Mouse (Mus musculus): Measurements from ENCODE around the gene Selenon. TPM values are rescaled to one million over a fixed set of nuclear protein-coding genes. Genes with fewer than 3 reads are reported as not detected.

Gene Selenon
- polyA plus RNA-seq, 1 experiment from 2014 or later, result 12.5 TPM

DNA sequence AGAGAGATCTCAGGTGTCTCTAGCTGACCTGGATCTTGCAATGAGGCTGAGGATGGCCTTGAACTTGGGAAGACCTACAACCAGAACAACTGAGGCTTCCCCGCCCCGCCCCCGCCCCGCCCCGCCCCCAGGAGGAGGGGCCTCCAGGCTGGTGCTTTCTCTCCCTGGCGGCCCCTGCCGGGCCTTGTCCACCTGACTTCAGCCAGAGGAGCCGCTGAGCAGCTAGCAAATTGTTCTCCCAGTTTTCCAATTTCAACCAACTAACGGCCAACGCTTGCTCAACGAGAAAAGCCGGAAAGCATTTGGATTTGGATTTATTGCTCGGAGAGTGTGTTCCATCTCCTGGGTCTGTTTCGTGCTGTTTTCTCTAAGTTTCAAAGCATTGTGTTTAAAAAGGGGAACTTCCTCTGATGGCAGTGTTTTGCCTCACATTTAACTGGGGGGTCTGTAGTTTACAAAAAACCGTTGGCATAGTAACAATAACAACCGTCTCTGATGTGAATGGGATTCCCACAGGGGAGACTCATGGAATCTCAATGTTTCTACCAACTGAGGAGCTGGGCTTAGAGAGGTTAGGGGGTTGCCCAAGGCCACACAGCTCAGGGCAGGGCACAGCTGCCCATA, 5.8 kb upstream of the Selenon start:
- H3K36me3 ChIP-seq, result no peaks in the 10 kb centered on the region
- peaks cover 15% of the 10 kb centered on the region; the same call in 1 of the 2 replicates for H3K4me1 ChIP-seq
- no peaks in the 10 kb centered on the region for H3K27me3 ChIP-seq (replicated peaks)
- WGBS (ENCODE audit: insufficient replicate concordance), result 8% methylated on average over 16 of the region's 16 CpGs
- H3K27ac ChIP-seq, result no peak overlapping the region
- 0 out of 2 replicates have a peak overlapping the region, but pooled peaks have one; percentile 20 for H3K4me2 ChIP-seq
- ATAC-seq, result no peak
- no peak overlapping the region for H3K4me3 ChIP-seq
- peak overlapping the region; percentile 39; the same call in 1 of the 2 replicates for H3K9ac ChIP-seq
- no peaks in the 10 kb centered on the region for H3K9me3 ChIP-seq (replicated peaks)

DNA sequence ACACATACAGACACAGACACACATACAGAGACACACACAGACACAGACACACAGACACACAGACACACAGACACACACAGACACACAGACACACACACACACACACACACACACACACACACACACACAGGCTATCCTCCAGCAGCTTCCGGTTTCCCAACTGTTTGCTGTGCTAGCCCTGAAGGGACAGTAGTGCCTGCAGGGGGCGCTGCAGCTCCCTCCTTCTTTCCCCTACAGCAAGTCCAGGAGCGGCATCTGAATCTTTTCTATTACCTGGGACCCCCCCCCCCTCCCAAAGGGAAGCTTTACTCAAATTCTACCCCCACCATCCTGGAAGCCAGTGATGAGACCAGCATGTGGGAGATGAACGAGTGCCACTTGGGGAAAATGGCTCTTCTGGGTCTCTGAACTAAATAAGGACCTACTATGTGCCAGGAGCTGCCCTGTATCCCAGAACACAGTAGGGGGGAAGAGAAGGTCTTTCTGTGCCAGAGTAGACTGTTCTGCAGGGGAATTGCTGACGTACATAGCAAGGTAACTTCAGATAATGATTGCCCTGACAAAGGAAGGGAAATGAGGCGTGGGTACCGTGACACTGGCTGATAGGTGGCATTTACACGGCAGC, 4.1 kb upstream of the Selenon start:
- H3K4me1 ChIP-seq, result peaks cover 29% of the 10 kb centered on the region
- H3K27ac ChIP-seq, result no peak overlapping the region
- H3K36me3 ChIP-seq, result no peaks in the 10 kb centered on the region
- ATAC-seq, result no peak
- H3K27me3 ChIP-seq (replicated peaks), result peaks cover 7% of the 10 kb centered on the region
- no peak overlapping the region for H3K4me2 ChIP-seq
- no peaks in the 10 kb centered on the region for H3K9me3 ChIP-seq (replicated peaks)
- no peak overlapping the region for H3K9ac ChIP-seq
- no peak overlapping the region for H3K4me3 ChIP-seq
- 59% methylated on average over 8 of the region's 8 CpGs for WGBS (ENCODE audit: insufficient replicate concordance)

DNA sequence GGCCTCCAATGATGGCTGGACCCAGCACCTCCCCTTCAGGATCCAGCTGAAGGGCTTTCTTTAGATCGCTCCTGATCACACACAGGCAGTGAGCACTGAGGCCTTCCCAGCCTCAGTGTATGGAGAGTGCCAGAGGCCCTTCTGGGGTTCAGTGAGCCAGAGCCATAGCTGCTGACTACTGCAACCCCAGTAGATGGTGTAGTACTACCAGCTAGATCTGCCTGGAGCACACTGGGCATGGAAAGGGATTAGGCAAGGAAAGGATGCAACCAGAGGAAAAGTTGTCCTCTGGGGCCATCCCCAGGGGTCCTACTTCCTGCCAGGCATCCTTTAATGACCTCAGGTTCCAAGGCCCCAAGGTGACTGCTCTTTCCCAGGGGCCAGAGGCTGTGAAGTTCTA, 1.7 kb upstream of the Selenon start:
- Histone ChIP-seq H3K36me3 (peaks cover 15% of the 10 kb centered on the region), H3K4me1 (peaks cover 38% of the 10 kb centered on the region), H3K4me3 (no peak overlapping the region), H3K4me2 (no peak overlapping the region), H3K9me3 (replicated peaks) (peaks cover 5% of the 10 kb centered on the region), H3K27ac (no peak overlapping the region), H3K27me3 (replicated peaks) (peaks cover 9% of the 10 kb centered on the region), H3K9ac (no peak overlapping the region)
- no peak for ATAC-seq
- WGBS (ENCODE audit: insufficient replicate concordance), result 83% methylated on average over 1 of the region's 1 CpGs

DNA sequence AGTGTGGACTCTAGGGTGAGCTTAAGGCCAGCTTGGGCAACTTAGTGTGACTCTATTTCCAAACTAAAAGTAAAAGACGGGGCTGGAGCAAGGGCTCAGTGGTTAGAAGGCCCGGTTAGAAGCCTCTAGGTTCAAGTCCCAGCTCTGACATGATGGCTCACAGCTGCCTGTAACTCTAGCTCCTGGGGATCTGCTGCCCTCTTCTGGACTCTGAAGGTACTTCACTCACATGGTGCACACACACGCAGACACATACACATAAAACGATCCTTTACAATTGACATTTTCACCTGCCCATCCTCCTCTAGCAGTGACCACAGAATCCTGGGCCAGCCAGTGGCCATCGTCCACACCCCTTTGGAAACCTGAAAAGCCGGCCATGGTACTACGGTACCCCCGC, 2.1 kb downstream of the Selenon start:
- no peak overlapping the region for H3K27ac ChIP-seq
- no peak for ATAC-seq
- peaks cover 32% of the 10 kb centered on the region for H3K36me3 ChIP-seq
- H3K4me3 ChIP-seq, result no peak overlapping the region
- H3K4me1 ChIP-seq, result peaks cover 42% of the 10 kb centered on the region
- peaks cover 9% of the 10 kb centered on the region for H3K27me3 ChIP-seq (replicated peaks)
- no peak overlapping the region for H3K9ac ChIP-seq
- 90% methylated on average over 8 of the region's 8 CpGs for whole genome bisulfite sequencing (ENCODE audit: insufficient replicate concordance)
- H3K9me3 ChIP-seq (replicated peaks), result peaks cover 5% of the 10 kb centered on the region
- H3K4me2 ChIP-seq, result no peak overlapping the region

DNA sequence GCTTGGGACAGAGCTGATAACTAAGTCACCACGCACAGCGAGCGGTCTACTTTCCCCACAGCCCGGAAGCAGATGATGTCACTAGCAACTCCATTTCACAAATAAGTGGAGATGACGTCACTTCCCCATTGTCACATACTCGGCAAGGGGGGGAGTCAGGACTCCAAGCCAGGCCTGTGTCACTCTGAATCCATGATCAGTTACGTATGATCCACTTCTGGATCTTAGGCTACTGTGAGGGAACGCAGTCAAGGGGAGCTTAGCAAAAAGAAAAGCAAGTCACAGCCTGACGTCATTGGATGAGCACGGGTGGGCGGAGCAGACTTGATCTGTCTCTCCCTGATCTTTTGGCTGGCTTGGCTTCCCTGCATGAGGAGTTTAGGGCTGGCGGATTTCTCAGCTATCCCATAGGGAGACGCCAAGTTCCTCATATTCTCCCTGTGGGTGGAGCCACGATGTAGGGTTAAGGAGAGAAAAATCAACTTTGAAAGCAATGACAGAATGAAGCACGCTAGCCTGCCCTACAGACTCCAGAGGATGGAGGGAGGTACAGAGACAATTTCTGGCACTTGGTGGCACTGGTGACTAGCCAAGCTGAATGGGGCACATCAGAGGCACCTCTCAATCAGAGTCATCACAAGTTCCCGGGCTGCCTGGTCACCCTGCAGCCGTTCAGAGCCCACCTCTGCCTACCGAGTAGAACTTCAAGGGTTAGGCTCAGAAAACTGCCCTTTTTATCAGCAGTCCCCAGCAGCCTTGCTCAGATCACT, 3.6 kb downstream of the Selenon start:
- H3K9ac ChIP-seq, result peak overlapping the region; percentile 14; the same call in 1 of the 2 replicates
- ATAC-seq, result peak; percentile 41
- H3K27me3 ChIP-seq (replicated peaks), result peaks cover 9% of the 10 kb centered on the region
- H3K9me3 ChIP-seq (replicated peaks), result peaks cover 5% of the 10 kb centered on the region
- H3K36me3 ChIP-seq, result peaks cover 38% of the 10 kb centered on the region
- H3K4me2 ChIP-seq, result peak overlapping the region; percentile 42
- WGBS (ENCODE audit: insufficient replicate concordance), result 44% methylated on average over 18 of the region's 18 CpGs
- H3K4me3 ChIP-seq, result no peak overlapping the region
- peaks cover 46% of the 10 kb centered on the region for H3K4me1 ChIP-seq
- H3K27ac ChIP-seq, result peak overlapping the region; percentile 58

DNA sequence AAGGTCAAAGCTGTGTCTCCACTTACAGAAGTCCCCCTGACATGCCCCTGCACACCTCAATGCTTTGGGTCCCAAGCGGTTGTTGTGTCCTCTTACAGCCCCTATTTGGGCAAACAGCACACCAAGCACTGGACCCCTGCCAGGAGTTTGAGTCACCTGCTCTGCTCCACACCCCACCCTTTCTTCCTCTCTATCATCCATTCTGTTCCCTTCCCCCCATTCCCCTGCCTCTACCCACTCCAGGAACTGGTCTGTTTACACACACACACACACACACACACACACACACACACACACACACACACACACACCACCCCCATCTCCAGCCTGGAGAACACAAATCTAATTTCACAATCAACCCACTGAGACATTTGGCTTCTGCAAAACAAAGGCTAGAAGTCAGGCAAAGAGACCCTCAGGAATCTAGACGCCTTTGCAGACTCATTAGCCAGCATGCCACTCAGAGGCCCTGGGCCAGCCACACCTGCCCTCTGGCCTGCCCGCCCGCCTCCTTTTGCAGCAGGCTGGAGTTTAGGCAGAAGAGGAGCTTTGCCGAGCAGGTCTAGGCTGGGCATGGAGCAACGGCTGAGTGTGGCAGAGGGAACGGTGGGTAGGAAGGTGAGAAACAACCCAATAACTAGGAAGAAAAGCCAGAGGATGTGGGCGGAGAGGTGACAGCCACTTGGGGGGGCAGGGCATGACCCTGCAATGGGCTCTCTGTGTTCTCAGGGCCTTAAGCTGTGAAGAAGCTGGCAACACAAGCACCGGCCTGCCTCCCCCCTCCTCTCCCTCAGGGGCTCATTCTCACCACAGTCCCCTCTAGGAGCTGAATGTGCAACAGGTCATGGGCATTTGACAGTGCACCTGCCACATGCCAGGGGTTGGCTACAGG, 4.9 kb downstream of the Selenon start:
- Histone ChIP-seq H3K4me3 (no peak overlapping the region), H3K4me1 (peaks cover 41% of the 10 kb centered on the region), H3K9ac (no peak overlapping the region), H3K27ac (peak overlapping the region; percentile 36; the same call in 1 of the 2 replicates), H3K4me2 (no peak overlapping the region), H3K27me3 (replicated peaks) (peaks cover 9% of the 10 kb centered on the region), H3K9me3 (replicated peaks) (peaks cover 5% of the 10 kb centered on the region), H3K36me3 (peaks cover 47% of the 10 kb centered on the region)
- ATAC-seq, result no peak
- WGBS (ENCODE audit: insufficient replicate concordance), result 75% methylated on average over 9 of the region's 9 CpGs

DNA sequence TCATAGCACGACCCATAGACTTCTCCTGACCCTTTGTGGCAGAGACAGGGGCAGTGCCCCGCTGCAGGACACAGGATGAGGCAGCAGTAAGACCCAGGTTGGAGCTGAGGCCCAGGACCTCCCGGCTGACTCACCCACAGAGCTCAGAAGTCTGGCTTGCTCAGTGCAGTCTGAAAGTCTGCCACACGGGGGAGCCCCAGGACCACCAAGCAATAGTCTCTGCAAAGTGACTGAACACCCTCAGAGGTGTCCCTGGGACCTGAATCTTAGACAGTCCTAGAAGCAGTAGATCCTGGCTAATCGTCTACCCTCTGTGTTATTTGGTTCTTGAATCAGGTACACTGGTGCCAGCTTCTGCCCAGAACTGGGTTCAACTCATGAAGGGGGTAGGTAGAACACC, 8.7 kb downstream of the Selenon start:
- peak; percentile 49 for ATAC-seq
- H3K9me3 ChIP-seq (replicated peaks), result no peaks in the 10 kb centered on the region
- no peaks in the 10 kb centered on the region for H3K27me3 ChIP-seq (replicated peaks)
- H3K4me1 ChIP-seq, result peaks cover 23% of the 10 kb centered on the region
- no peak overlapping the region for H3K27ac ChIP-seq
- 11% methylated on average over 5 of the region's 5 CpGs for WGBS (ENCODE audit: insufficient replicate concordance)
- H3K4me2 ChIP-seq, result no peak overlapping the region
- H3K36me3 ChIP-seq, result peaks cover 61% of the 10 kb centered on the region
- no peak overlapping the region for H3K4me3 ChIP-seq
- H3K9ac ChIP-seq, result no peak overlapping the region

DNA sequence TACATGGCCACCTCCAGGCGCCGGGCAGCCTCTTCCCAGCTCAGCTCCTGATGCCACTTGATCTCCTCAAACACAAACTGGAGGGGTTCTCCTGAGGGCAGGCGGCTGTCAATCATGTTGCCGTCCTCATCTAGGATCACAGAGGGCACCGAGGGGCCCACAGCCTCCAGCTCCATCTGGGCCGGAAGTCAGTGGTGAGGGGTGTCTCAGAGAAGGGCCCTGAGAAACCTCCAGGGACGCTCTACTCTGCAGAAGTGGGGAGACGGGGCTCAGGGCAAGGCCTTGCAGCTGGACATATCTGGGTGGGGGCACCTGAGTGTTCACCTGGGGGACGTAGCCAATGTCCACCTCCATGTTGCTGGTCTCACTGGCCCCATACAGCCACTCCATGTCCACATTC, 9.2 kb downstream of the Selenon start:
- H3K27me3 ChIP-seq (replicated peaks), result no peaks in the 10 kb centered on the region
- no peak overlapping the region for H3K4me3 ChIP-seq
- H3K4me2 ChIP-seq, result no peak overlapping the region
- 76% methylated on average over 9 of the region's 9 CpGs for WGBS (ENCODE audit: insufficient replicate concordance)
- no peak overlapping the region for H3K9ac ChIP-seq
- H3K36me3 ChIP-seq, result peaks cover 61% of the 10 kb centered on the region
- ATAC-seq, result 0 out of 2 replicates have a peak, but pooled peaks have one; percentile 1
- peaks cover 18% of the 10 kb centered on the region for H3K4me1 ChIP-seq
- H3K9me3 ChIP-seq (replicated peaks), result no peaks in the 10 kb centered on the region
- H3K27ac ChIP-seq, result no peak overlapping the region

DNA sequence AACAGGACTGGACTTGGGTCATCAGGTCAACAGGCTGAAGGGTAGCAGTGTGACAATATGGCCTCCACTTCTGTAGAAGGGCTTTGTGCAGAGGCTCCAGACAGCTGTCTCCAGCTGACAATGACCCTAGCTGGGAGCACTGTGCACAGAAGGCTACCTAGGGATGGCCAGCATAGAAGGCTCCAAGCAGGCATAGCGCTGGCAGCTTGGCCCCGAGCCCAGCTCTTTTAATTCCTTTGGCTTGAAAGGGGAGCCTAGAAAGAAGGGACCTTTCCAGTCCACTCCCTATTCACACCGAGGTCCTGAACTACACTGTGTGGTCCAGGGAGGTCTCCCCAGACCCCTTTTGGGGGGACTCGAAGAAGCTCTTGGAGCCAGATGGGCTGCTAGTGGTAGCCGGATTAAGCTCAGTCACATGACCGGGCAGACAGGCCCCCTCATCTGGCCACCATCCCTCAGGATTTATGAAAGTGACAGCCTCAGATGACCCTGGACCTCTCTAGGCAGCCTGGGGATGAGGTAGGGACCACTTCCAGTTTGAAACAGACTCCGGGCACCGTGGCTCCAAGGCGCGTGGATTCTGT, 12.9 kb downstream of the Selenon start:
- ATAC-seq, result no peak

DNA sequence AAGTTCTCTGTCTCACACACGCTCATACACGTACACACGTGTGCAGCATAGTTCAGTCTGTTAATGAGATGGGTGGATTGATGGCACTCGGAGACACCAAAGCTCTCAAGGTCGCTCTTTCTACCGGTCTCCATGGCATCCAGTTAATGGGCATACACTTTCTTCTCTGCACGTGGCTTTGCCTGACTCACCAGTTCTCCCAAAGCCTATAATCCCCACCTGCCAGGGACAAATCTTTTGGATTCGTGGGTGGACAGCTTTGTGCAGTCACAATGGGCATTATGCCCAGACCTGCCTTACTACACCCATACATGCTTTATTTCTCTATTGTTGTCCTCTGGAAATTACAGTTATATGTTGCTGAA, 16.2 kb downstream of the Selenon start:
- peaks cover 35% of the 10 kb centered on the region for H3K4me1 ChIP-seq
- no peaks in the 10 kb centered on the region for H3K9me3 ChIP-seq (replicated peaks)
- H3K36me3 ChIP-seq, result peaks cover 33% of the 10 kb centered on the region
- H3K4me3 ChIP-seq, result peak overlapping the region; percentile 98
- 23% methylated on average over 8 of the region's 8 CpGs for WGBS (ENCODE audit: insufficient replicate concordance)
- peak overlapping the region; percentile 81 for H3K27ac ChIP-seq
- no peaks in the 10 kb centered on the region for H3K27me3 ChIP-seq (replicated peaks)
- peak overlapping the region; percentile 95 for H3K9ac ChIP-seq
- ATAC-seq, result no peak
- peak overlapping the region; percentile 96 for H3K4me2 ChIP-seq

More for the DNA sequence above, 12.9 kb downstream of the Selenon start:
- H3K9me3 ChIP-seq (replicated peaks), result no peaks in the 10 kb centered on the region
- no peak overlapping the region for H3K9ac ChIP-seq
- 80% methylated on average over 10 of the region's 10 CpGs for WGBS (ENCODE audit: insufficient replicate concordance)
- no peak overlapping the region for H3K4me3 ChIP-seq
- no peak overlapping the region for H3K4me2 ChIP-seq
- H3K27ac ChIP-seq, result no peak overlapping the region
- peaks cover 39% of the 10 kb centered on the region for H3K36me3 ChIP-seq
- H3K27me3 ChIP-seq (replicated peaks), result no peaks in the 10 kb centered on the region
- peaks cover 21% of the 10 kb centered on the region for H3K4me1 ChIP-seq

Measured in liver, embryonic 12.5 days (tissue).